Mouse (Mus musculus) myocyte (in vitro differentiated cells): ENCODE results near the gene Ttyh3. TPM values are rescaled to one million over a fixed set of nuclear protein-coding genes. Genes with fewer than 3 reads are reported as not detected.

Experiments used
- H3K27me3 ChIP-seq: one replicate; pipeline ENCODE4 v1.6.1; 2011; ENCODE audit not compliant: control insufficient read depth, insufficient read depth, insufficient read length
- H3K36me3 ChIP-seq: one replicate; pipeline ENCODE4 v1.6.1; 2011; ENCODE audit not compliant: control insufficient read depth, insufficient read depth
- H3K4me2 ChIP-seq: one replicate; pipeline ENCODE4 v1.6.1; 2011; ENCODE audit warnings: low read depth, control low read depth
- H3K4me3 ChIP-seq: one replicate; pipeline ENCODE4 v1.5.1; 2011; ENCODE audit warnings: mild to moderate bottlenecking, control low read depth, moderate library complexity
- H3K79me2 ChIP-seq: one replicate; pipeline ENCODE4 v1.6.1; 2011; ENCODE audit not compliant: control insufficient read depth, insufficient read depth
- H3ac ChIP-seq: one replicate; pipeline ENCODE4 v1.6.1; 2011; ENCODE audit not compliant: control insufficient read depth, insufficient read length
- CEBPB ChIP-seq: IDR thresholded peaks from 2 replicates; pipeline ENCODE4 v1.6.1; 2011; ENCODE audit warnings: mild to moderate bottlenecking, moderate library complexity; ENCODE audit not compliant: poor library complexity, insufficient read depth, severe bottlenecking
- E2F4 ChIP-seq: IDR thresholded peaks from one replicate; pipeline ENCODE4 v1.6.1; 2011; ENCODE audit warnings: mild to moderate bottlenecking, control low read depth, moderate library complexity; ENCODE audit not compliant: insufficient read depth
- MAX ChIP-seq: IDR thresholded peaks from one replicate; pipeline ENCODE4 v1.6.1; 2011; ENCODE audit warnings: low read depth, mild to moderate bottlenecking, control low read depth
- MYOD1 ChIP-seq, 3 experiments: IDR thresholded peaks; one replicate each; pipeline ENCODE4 v1.6.1; 2011; ENCODE audit warnings: control low read depth in 2 of 3, low read depth in 2 of 3, mild to moderate bottlenecking in 2 of 3, moderate library complexity in 1 of 3; ENCODE audit not compliant: insufficient read length in 2 of 3, control insufficient read depth in 1 of 3
- MYOG ChIP-seq, 3 experiments: IDR thresholded peaks; one replicate each; pipeline ENCODE4 v1.6.1; 2011; ENCODE audit warnings: control low read depth in 2 of 3, low read depth in 2 of 3, mild to moderate bottlenecking in 2 of 3; ENCODE audit not compliant: insufficient read length in 2 of 3, control insufficient read depth in 1 of 3, insufficient read depth in 1 of 3
- POLR2A ChIP-seq: IDR thresholded peaks from one replicate; pipeline ENCODE4 v1.6.1; 2011; ENCODE audit warnings: low read depth, mild to moderate bottlenecking, control low read depth, moderate library complexity; ENCODE audit not compliant: insufficient read length
- POLR2AphosphoS2 ChIP-seq: IDR thresholded peaks from one replicate; pipeline ENCODE4 v1.6.1; 2011; ENCODE audit warnings: low read depth, control low read depth; ENCODE audit not compliant: insufficient read length
- REST ChIP-seq: IDR thresholded peaks from one replicate; pipeline ENCODE4 v1.6.1; 2011; ENCODE audit warnings: mild to moderate bottlenecking, control low read depth, moderate library complexity; ENCODE audit not compliant: insufficient read depth, insufficient read length
- SRF ChIP-seq: IDR thresholded peaks from one replicate; pipeline ENCODE4 v1.6.1; 2011; ENCODE audit warnings: low read depth; ENCODE audit not compliant: control insufficient read depth, insufficient read length
- TCF12 ChIP-seq: IDR thresholded peaks from one replicate; pipeline ENCODE4 v1.6.1; 2011; ENCODE audit warnings: mild to moderate bottlenecking, control low read depth; ENCODE audit not compliant: poor library complexity, insufficient read depth, severe bottlenecking
- TCF3 ChIP-seq: IDR thresholded peaks from one replicate; pipeline ENCODE4 v1.6.1; 2011; ENCODE audit warnings: low read depth, control low read depth; ENCODE audit not compliant: insufficient read length
- USF1 ChIP-seq: IDR thresholded peaks from one replicate; pipeline ENCODE4 v1.6.1; 2011; ENCODE audit warnings: low read depth, mild to moderate bottlenecking, control low read depth, moderate library complexity
- polyA plus RNA-seq: library from polyadenylated mRNA; unstranded; fragments of >200 nt; fragmentation: generic; extraction: Trizol; gene quantifications from one replicate; pipeline ENCODE4 v1.2.1, GENCODE M21; 2012; ENCODE audit warnings: missing spikeins

Ttyh3 gene
- polyA plus RNA-seq, 1 experiment, result 23.8 TPM

DNA sequence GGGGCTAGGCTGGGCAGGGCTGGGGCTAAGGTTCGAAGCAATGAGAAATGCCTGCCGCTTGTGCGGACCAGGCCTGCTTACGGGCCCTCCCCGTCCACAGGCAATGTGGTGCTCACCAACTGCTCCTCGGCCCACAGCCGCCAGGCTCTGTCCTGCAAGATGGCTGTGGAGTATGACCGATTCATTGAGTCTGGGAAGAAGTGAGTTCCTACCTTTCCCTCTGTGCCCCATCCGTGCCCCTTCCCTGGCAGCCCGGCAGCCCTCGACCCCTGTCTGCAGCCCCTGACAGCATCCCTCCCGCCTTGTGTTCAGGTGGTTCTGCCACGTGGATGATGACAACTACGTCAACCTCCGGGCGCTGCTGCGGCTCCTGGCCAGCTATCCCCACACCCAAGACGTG, 36.6 kb downstream of the Ttyh3 start:
- no peaks in the 10 kb centered on the region for H3K27me3 ChIP-seq
- H3K4me2 ChIP-seq, result no peak overlapping the region
- H3K36me3 ChIP-seq, result no peaks in the 10 kb centered on the region
- H3K4me3 ChIP-seq, result no peak overlapping the region
- H3ac ChIP-seq, result no peak overlapping the region
- H3K79me2 ChIP-seq, result peaks cover 8% of the 10 kb centered on the region
- TF ChIP-seq USF1 (no peak), E2F4 (no peak), MAX (no peak), REST (no peak), TCF3 (no peak), MYOG (IDR thresholded peaks at IDR 0.05; ENCODE audit: control insufficient read depth in 1 of 3, insufficient read depth in 1 of 3, insufficient read length in 2 of 3, low read depth in 2 of 3) (no peak), POLR2A (no peak)

DNA sequence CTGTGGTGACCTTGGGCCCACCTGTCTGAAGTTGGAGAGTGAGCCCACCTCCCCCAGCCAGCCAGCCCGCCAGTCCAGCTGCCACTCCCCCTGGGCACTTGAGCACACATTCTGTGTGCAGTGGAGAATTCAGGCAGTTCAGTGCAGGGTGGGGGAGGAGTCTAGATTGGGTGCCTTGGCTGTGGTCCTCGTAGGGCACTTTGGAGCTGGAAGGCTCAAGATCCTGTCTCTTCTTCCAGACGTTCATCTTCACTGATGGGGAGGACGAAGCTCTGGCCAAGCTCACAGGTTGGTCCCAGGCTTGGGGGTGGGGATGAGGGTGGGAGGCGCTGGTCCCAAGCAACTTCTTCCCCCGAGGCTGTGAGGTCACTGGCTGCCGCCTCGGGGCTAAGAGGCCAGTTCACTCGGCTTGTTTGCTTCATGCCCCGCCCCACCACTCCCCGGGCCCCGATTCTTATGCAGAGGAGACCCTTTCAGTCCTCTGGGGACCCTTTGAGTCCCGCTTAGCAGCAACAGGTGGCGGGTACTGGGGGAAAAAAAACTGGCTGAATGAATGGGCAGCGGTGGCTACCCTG, 37.1 kb downstream of the Ttyh3 start:
- no peaks in the 10 kb centered on the region for H3K27me3 ChIP-seq
- no peaks in the 10 kb centered on the region for H3K36me3 ChIP-seq
- H3ac ChIP-seq, result no peak overlapping the region
- TF ChIP-seq POLR2A (no peak), MYOD1 (IDR thresholded peaks at IDR 0.05; ENCODE audit: control insufficient read depth in 1 of 3, insufficient read length in 2 of 3, low read depth in 2 of 3) (peak in 1 of 3 experiments; percentile 11)
- peak overlapping the region; percentile 43 for H3K4me3 ChIP-seq
- peak overlapping the region; percentile 95 for H3K4me2 ChIP-seq
- peaks cover 8% of the 10 kb centered on the region for H3K79me2 ChIP-seq

DNA sequence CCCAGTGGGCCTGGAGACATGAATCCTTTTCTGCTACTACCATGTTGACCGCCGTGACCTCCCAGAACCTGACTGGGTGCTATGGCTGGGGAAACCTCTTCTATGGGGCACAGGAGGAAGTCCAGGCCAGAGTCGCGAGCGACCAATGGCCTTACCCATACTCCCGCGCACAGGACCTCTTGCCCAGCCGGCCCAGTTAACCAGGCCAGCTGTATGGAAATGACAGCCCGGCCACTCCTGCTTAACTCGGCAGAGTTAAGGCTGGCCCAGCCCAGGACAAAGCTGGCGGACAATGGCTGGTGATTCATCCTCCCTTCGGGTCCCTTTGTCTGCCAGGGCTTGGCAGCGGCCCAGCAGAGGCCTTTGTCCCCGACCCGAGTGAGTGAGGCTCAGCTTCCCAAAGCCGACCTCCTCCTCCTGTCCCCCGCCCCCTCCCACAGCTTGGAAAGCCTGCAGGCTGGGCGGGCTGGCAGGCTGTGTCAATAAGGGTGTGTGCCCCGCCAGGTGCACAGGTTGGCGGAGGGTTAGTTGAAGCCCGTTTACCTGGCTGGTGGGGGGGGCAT, 37.7 kb downstream of the Ttyh3 start:
- Histone ChIP-seq H3K36me3 (no peaks in the 10 kb centered on the region), H3K4me3 (peak overlapping the region; percentile 43), H3K79me2 (peaks cover 8% of the 10 kb centered on the region), H3K4me2 (peak overlapping the region; percentile 95), H3ac (no peak overlapping the region), H3K27me3 (no peaks in the 10 kb centered on the region)
- TF ChIP-seq TCF3, result no peak
- TF ChIP-seq USF1, result no peak
- TF ChIP-seq POLR2A, result peak; percentile 58
- TF ChIP-seq MAX, result no peak
- no peak for TF ChIP-seq TCF12
- TF ChIP-seq MYOD1 (IDR thresholded peaks at IDR 0.05; ENCODE audit: control insufficient read depth in 1 of 3, insufficient read length in 2 of 3, low read depth in 2 of 3), result peak in 1 of 3 experiments; percentile 21
- TF ChIP-seq SRF, result no peak
- TF ChIP-seq E2F4, result no peak
- peak; percentile 14 for TF ChIP-seq POLR2AphosphoS2
- TF ChIP-seq REST, result no peak
- no peak for TF ChIP-seq CEBPB
- peak in 1 of 3 experiments; percentile 55 for TF ChIP-seq MYOG (IDR thresholded peaks at IDR 0.05; ENCODE audit: control insufficient read depth in 1 of 3, insufficient read depth in 1 of 3, insufficient read length in 2 of 3, low read depth in 2 of 3)

DNA sequence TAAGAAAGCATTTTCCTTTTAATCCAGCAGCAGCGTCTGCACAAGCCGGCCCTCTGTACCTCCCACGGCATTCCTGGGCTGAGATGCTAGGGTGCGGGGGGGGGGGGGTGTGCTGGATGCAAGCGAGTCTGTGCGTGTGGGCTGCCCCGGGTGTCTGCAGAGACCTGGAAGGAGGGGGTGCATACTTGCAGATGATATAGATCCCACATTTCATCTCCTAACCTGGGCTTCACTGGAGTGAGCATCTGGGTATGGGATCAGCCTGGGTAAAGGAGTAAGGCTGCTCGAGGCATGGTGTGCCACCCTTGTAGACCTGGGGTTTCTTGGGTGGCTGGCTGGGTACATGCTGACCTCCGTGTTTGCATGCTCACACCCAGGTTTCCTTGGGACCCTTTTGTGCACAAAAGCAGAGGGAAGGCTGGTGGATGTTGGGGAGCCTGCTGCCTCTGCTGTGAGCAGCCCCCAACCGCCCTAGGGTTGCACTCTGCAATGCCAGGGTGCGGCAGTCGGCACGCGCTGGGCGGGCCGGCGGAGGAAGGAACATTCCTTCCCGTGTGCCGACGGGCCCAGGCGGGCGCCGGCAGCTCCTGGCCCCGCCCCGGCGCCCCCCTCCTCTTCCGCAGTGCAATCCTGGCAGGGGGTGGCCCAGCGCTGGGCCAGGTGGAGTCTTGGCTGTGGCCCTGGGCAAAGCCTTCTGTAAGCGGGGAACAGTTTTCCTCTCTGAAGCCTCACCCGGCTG, 38.4 kb downstream of the Ttyh3 start:
- peak overlapping the region; percentile 43 for H3K4me3 ChIP-seq
- no peaks in the 10 kb centered on the region for H3K36me3 ChIP-seq
- peak overlapping the region; percentile 95 for H3K4me2 ChIP-seq
- H3ac ChIP-seq, result no peak overlapping the region
- H3K79me2 ChIP-seq, result peaks cover 8% of the 10 kb centered on the region
- no peaks in the 10 kb centered on the region for H3K27me3 ChIP-seq
- TF ChIP-seq POLR2AphosphoS2 (no peak), MAX (no peak), POLR2A (peak; percentile 44), E2F4 (no peak), MYOD1 (IDR thresholded peaks at IDR 0.05; ENCODE audit: control insufficient read depth in 1 of 3, insufficient read length in 2 of 3, low read depth in 2 of 3) (no peak), CEBPB (no peak)

DNA sequence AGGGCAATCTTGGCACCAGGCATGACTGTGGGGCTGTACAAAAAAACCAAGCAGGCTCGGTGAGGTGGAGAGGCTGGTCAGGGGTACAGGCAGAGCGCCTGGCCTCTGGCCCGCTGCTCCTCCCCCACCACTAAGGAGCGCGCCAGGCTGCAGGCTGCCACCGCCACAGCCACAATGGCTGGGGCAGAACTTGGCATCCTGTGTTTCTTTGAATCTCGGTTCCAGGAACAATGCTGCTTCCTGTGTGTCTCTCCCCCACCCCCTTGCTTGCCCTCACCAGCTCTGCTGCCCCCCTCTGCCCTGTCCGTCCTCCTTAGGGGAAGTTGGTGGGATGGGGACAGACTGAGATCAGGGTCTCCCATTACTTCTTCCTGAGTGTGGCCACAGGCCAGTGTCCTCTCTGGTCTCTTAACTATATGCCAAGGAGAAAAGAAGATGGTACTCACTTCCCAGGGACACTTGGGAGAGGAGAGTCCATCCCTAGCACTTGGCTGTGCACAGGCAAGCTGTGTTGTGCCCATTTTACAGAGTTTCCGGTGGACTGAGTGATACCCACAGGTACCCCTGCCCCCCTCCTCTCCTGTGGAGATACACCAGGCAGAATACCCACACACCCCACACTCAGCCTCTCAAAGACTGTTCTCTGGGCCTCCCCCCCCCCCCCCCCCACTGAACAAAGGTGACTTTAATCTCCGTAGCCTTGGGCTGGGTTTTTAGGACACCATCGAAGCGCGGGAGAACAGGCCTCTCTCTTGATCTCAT, 39.1 kb downstream of the Ttyh3 start:
- TF ChIP-seq POLR2A (peak; percentile 15), MYOG (IDR thresholded peaks at IDR 0.05; ENCODE audit: control insufficient read depth in 1 of 3, insufficient read depth in 1 of 3, insufficient read length in 2 of 3, low read depth in 2 of 3) (peak in 1 of 3 experiments; percentile 14), TCF12 (no peak)
- Histone ChIP-seq H3K27me3 (no peaks in the 10 kb centered on the region), H3ac (no peak overlapping the region), H3K36me3 (no peaks in the 10 kb centered on the region), H3K79me2 (peaks cover 8% of the 10 kb centered on the region), H3K4me3 (peak overlapping the region; percentile 43), H3K4me2 (peak overlapping the region; percentile 95)
